Mouse (Mus musculus): ENCODE data around the gene G430095P16Rik.

Gene G430095P16Rik

GRCm38 (mm10) chr8:84722850-84723570, at the start of gene G430095P16Rik:
Gene G430095P16Rik (plus strand): TSS chr8:84723007.
- no peak for DNase-seq (ENCODE audit: low read depth, low spot score)

DNA sequence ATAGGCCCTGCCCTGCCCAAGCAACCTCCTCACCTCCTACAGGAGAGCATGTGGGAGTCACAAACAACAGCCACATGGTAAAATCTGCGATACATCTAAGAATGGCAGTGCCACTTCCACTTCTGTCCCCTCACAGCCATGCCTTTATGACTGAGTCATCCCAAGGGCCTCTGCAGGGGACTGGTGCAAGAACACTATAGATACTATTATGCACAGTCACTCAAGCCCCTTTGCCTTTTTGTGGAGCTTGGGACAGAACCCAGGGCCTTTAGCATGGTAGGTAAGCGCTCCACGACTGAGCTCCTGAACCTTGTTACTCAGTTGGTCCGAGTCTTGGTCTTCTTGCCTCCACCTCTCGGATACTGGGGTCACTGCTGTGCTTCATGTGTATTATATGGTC, 45.5 kb upstream of the G430095P16Rik start:
- no peak for DNase-seq (ENCODE audit: low read depth, low spot score)

GRCm38 (mm10) chr8:84681476-84681875, 41.3 kb upstream of the G430095P16Rik start:
- DNase-seq (ENCODE audit: low read depth, low spot score), result no peak

GRCm38 (mm10) chr8:84682257-84682656, 40.5 kb upstream of the G430095P16Rik start:
- no peak for DNase-seq (ENCODE audit: low read depth, low spot score)

- DNase-seq (ENCODE audit: low read depth, low spot score), result no peak
Observed at GRCm38 (mm10) chr8:84684537-84684936, 38.3 kb upstream of the G430095P16Rik start.

DNA sequence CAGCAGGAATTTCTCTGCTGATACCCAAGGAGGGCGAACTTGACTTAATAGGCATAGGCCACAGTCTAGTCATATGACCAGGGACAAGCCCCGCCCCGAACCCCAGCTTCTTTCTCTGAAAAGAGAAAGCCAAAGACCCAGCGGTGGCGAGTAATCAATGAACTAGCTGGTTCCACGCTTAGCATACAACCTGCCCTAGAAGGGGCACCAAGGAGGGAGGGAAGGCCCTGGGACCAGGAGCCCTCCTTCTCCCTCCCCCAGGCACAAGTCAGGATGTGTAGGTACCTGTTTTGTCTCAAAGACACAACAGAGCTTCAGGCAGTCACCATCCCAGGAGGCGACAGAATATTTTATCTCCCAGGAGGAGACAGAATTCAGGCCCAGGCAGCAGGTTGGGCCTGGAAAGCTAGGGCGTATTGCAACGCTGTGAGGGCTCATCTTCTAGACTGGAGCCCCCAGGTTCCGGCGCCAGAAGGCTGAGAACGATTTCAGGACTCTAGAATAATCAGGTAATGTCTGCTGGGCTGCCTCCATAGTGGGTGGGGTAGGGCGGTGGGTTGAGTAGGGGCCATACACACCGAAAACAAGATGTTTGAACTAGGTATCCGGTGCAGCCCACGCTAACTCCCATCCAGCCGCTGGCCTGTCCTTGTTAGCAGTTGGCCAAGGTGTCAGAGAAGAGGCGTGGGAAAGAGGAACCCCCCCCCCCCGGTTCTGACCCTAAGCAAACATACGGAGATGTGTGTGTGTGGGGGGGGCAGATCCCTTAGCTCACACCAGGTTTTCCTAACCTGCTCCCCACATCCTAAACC, 36.4 kb upstream of the G430095P16Rik start, which contains the start of gene Trmt1:
Gene Trmt1 (plus strand): TSS at position 117 of the 812 bp plus-strand sequence.
- DNase-seq (ENCODE audit: low read depth, low spot score), result no peak

- DNase-seq (ENCODE audit: low read depth, low spot score), result no peak
Observed at GRCm38 (mm10) chr8:84687003-84687704, 35.7 kb upstream of the G430095P16Rik start.

- peak; percentile 66 for DNase-seq (ENCODE audit: low read depth, low spot score)
Observed at GRCm38 (mm10) chr8:84687705-84688100, 35.1 kb upstream of the G430095P16Rik start, which contains the start of gene Nacc1. Gene Nacc1 (minus strand): TSS chr8:84687862.

- DNase-seq (ENCODE audit: low read depth, low spot score), result peak; percentile 86
Observed at GRCm38 (mm10) chr8:84689091-84689915, 33.5 kb upstream of the G430095P16Rik start.

DNA sequence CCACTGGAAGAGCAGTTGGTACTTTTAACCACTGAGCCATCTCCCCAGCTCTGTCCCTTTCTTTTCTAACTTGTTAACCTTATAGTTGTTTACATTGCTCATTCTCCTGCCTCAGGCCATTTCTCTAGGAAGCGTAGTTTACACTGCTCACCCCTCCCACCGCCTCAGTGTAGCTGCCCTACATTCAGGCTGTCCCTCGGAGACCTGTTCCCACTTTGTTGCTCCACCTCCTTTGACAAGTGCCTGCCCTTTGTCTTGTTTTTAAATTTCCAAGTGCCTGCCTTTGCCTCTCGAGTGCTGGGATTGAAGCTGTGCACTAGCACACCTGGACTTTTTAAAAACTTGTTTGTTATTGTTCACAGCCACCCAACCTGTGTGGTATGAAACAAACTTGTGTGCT, 29.5 kb upstream of the G430095P16Rik start:
- no peak for DNase-seq (ENCODE audit: low read depth, low spot score)

DNA sequence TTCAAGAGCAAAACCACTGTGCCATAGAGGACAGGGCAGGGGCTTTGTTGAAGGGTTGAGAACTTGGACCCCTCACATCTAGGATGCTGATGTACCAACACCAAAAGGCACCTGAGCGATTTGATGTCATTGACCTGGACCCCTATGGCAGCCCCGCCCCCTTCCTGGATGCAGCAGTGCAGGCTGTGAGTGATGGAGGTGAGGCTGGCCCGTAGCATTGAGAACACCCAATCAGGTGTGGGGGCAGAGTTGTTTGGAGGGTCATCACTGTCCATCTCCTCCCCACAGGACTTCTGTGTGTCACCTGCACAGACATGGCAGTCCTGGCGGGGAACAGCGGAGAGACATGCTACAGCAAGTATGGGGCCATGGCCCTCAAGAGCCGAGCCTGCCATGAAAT, 27.7 kb upstream of the G430095P16Rik start:
- no peak for DNase-seq (ENCODE audit: low read depth, low spot score)

GRCm38 (mm10) chr8:84697166-84698130, 25.4 kb upstream of the G430095P16Rik start:
- no peak for DNase-seq (ENCODE audit: low read depth, low spot score)

DNA sequence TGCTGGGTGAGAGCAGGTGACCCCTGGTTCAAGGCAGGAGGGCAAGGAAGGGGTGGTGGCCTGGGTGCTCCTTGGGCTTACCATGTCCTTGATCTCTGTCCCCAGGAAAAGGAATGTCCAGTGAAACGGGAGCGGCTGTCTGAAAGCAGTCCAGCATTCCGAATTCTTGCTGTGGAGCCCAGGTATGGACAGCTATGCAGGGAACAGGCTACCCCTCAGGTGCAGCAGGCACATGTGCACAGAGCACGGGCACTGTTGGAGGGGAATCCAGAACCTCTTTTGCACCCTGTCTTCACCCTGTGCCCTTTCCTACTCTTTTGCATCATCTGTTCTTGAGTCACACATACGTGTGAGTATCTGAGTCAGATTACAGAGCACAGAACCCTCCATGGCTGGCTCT, 24.5 kb upstream of the G430095P16Rik start:
- no peak for DNase-seq (ENCODE audit: low read depth, low spot score)

DNA sequence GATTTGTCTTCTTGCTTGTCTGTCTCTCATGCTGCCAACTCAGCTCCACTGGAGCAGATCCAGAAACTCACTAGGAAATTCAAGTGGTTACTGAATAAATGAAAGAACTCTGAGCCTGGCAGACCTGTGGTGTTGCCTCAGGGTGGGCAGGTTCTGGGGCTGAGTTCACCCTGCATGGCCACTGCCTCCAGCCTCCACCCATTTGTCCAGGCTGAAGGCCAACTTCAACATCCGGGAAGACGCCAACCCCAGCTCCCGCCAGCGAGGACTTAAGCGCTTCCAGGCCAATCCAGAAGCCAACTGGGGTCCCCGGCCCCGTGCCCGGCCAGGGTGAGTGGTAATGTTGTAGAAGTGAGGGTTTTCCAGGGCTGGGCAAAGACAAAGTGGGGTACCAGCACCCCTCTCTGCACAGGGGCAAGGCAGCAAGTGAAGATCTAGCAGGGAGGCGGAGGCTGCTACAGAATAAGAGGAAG, 23.8 kb upstream of the G430095P16Rik start:
- no peak for DNase-seq (ENCODE audit: low read depth, low spot score)

- DNase-seq (ENCODE audit: low read depth, low spot score), result no peak
Observed at GRCm38 (mm10) chr8:84699861-84700322, 22.9 kb upstream of the G430095P16Rik start.

DNA sequence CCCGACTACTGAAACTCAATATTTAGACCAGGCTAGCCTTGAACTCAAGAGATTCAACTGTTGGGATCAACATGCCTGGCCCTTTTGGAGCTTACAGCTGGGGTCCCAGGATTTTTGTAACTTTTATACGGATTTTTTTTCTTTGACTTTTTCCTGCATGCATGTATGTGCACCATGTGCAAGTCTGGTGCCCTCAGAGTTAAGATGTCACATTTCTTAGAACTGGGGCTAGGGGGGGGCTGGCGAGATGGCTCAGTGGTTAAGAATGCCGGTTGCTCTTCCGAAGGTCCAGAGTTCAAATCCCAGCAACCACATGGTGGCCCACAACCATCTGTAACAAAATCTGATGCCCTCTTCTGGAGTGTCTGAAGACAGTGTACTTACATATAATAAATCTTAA, 22.3 kb upstream of the G430095P16Rik start:
- DNase-seq (ENCODE audit: low read depth, low spot score), result no peak

DNA sequence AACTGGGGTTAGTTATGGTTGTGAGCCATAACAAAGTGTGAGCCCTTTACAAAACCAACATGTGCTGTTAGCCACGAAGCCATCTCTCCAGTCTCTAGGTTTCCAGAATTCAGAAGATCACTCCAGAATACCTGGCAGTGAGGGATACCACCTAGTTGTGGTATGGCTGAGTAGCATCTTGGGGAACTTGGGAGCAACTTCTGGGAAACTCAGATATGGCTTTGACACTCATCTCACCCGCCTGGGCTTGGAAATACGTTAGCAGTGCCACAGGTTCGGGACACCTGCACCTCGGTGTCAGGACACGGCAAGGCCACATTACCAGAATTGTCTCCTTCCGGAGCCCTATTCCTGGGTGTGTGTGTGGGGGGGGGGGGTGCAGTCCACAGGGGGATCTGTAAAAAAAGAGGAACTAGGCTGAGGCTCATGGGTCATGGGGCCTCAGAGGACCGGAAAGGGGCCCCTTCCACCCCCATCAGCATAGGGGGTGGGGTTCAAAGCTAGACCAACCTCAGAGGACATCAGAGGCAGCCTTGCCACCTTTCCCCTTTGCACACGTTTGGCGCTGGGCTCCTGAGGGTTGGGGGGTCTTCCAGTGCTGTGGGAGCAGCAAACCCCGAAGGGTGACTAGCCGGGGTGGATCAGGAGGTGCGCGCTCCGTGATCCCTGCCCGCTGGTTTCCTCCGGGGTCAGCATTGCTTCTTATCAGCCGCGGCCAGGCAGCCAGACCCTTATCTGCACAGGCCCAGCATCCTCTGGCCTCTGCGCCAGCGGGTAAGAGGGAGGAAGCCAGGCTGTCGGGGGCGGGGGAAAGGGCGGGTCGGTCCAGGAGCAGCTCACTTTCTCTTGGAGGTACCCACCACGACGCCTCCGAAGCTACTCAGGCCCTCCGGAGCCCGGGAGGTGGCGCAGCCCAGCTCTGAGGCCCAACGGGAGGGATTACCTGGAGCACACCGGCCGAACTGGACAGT, 21.6 kb upstream of the G430095P16Rik start, which contains the start of gene Lyl1:
Gene Lyl1 (plus strand): TSS at position 517 of the 971 bp plus-strand sequence.
- DNase-seq (ENCODE audit: low read depth, low spot score), result no peak

- no peak for DNase-seq (ENCODE audit: low read depth, low spot score)
Observed at GRCm38 (mm10) chr8:84702561-84702960, 20.2 kb upstream of the G430095P16Rik start.

All from retina, postnatal 7 days (tissue).